Mouse (Mus musculus): ENCODE measurements at regions not wholly inside any gene's neighbourhood (a gene's known extent, or its start where the extent isn't known, plus 50 kb on each side); places are given as distances from the start of the nearest gene placed in this dataset.

DNA sequence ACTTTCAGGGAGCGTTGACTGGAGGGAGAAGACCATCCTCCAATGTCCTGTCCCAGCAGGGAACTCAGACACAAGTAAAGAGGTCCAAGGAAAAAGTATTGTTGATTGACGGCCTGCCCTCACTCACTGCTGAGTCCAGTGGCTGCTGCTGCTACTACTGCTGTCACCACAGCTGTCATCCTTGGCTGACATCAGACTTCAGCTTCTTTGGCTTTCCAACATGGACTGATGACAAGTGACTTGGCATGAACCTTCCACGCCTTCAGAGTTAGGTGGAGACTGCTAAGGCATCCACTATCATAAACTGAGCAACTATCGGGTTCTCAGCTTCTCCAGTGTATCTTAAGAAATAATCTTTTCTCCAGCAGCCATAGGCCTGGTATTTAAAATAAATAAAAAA, 595.9 kb upstream of the Adamts9 start:
- Histone ChIP-seq H3K4me1 (ENCODE audit: control insufficient read depth, insufficient read depth, low read length) (no peaks in the 10 kb centered on the region), H3K9me3 (ENCODE audit: control insufficient read depth, low read length) (no peaks in the 10 kb centered on the region), H3K27ac (ENCODE audit: low read depth, low read length) (no peak overlapping the region), H3K36me3 (ENCODE audit: control insufficient read depth, insufficient read depth, low read length) (no peaks in the 10 kb centered on the region), H3K4me2 (ENCODE audit: low read depth) (no peak overlapping the region), H3K9ac (ENCODE audit: low read length) (no peak overlapping the region), H3K27me3 (ENCODE audit: control insufficient read depth, insufficient read depth, low read length) (no peaks in the 10 kb centered on the region), H3K4me3 (ENCODE audit: low read depth, low read length) (no peak overlapping the region)
- 90% methylated on average over 4 of the region's 4 CpGs for WGBS
- ATAC-seq (ENCODE audit: insufficient read depth, low FRiP score, low TSS enrichment) = no peak
- DNase-seq (ENCODE audit: low spot score) = no peak

DNA sequence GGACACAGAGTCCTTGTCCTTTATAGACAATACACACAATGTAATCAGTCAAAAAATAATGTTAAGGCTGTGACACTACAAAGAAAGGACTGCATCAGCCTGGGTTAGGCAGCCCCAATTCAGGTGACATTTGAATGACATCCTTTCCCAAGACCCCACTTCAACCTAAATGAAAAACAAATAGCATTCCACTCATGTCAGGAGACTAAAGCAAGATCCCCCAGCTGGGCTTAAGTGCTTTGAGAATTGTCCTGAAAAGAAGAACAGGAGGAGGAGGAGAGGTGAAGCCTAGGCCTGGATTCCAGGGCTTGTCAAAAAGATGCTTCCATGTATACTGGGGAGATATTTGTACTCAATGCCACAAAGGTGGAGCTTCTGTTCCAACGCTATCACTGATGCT, 594.7 kb upstream of the Adamts9 start:
- WGBS = 85% methylated on average over 1 of the region's 1 CpGs
- no peak for ATAC-seq (ENCODE audit: insufficient read depth, low FRiP score, low TSS enrichment)
- no peak overlapping the region for H3K27ac ChIP-seq (ENCODE audit: low read depth, low read length)
- H3K4me1 ChIP-seq (ENCODE audit: control insufficient read depth, insufficient read depth, low read length) = no peaks in the 10 kb centered on the region
- H3K9me3 ChIP-seq (ENCODE audit: control insufficient read depth, low read length) = no peaks in the 10 kb centered on the region
- DNase-seq (ENCODE audit: low spot score) = no peak
- H3K4me3 ChIP-seq (ENCODE audit: low read depth, low read length) = no peak overlapping the region
- no peak overlapping the region for H3K9ac ChIP-seq (ENCODE audit: low read length)
- H3K4me2 ChIP-seq (ENCODE audit: low read depth) = no peak overlapping the region
- no peaks in the 10 kb centered on the region for H3K36me3 ChIP-seq (ENCODE audit: control insufficient read depth, insufficient read depth, low read length)
- H3K27me3 ChIP-seq (ENCODE audit: control insufficient read depth, insufficient read depth, low read length) = no peaks in the 10 kb centered on the region

DNA sequence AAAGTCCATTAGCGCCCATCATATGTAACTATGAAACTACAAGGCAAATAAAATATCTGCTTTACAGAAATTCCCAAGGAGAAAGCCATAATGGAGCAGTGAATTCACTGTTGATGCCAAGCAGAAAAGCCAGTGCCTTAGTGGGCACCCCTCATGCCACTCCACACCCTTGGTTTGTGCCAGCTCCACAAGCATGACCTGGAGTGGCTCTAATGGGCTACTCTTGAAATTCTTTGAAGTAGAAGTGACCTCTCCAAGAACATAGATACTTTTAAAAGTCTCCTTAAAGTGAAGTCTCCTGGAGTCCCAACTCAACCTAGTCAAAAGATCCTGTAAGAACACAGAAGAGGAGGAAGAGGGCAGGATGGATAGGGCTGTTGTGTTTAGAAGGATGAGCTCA, 593.8 kb upstream of the Adamts9 start:
- H3K36me3 ChIP-seq (ENCODE audit: control insufficient read depth, insufficient read depth, low read length) = no peaks in the 10 kb centered on the region
- no peak overlapping the region for H3K4me2 ChIP-seq (ENCODE audit: low read depth)
- H3K27ac ChIP-seq (ENCODE audit: low read depth, low read length) = no peak overlapping the region
- WGBS = 94% methylated on average over 1 of the region's 1 CpGs
- DNase-seq (ENCODE audit: low spot score) (no peak), ATAC-seq (ENCODE audit: insufficient read depth, low FRiP score, low TSS enrichment) (no peak)
- H3K27me3 ChIP-seq (ENCODE audit: control insufficient read depth, insufficient read depth, low read length) = no peaks in the 10 kb centered on the region
- H3K4me1 ChIP-seq (ENCODE audit: control insufficient read depth, insufficient read depth, low read length) = no peaks in the 10 kb centered on the region
- H3K9me3 ChIP-seq (ENCODE audit: control insufficient read depth, low read length) = no peaks in the 10 kb centered on the region
- H3K9ac ChIP-seq (ENCODE audit: low read length) = no peak overlapping the region
- no peak overlapping the region for H3K4me3 ChIP-seq (ENCODE audit: low read depth, low read length)

GRCm38 (mm10) chr6:93513818-93514217, 570.5 kb upstream of the Adamts9 start:
- no peaks in the 10 kb centered on the region for H3K4me1 ChIP-seq (ENCODE audit: control insufficient read depth, insufficient read depth, low read length)
- H3K27ac ChIP-seq (ENCODE audit: low read depth, low read length) = no peak overlapping the region
- no peak overlapping the region for H3K9ac ChIP-seq (ENCODE audit: low read length)
- no peak for ATAC-seq (ENCODE audit: insufficient read depth, low FRiP score, low TSS enrichment)
- H3K9me3 ChIP-seq (ENCODE audit: control insufficient read depth, low read length) = no peaks in the 10 kb centered on the region
- 91% methylated on average over 2 of the region's 2 CpGs for WGBS
- H3K4me3 ChIP-seq (ENCODE audit: low read depth, low read length) = no peak overlapping the region
- H3K4me2 ChIP-seq (ENCODE audit: low read depth) = no peak overlapping the region
- H3K36me3 ChIP-seq (ENCODE audit: control insufficient read depth, insufficient read depth, low read length) = no peaks in the 10 kb centered on the region
- no peaks in the 10 kb centered on the region for H3K27me3 ChIP-seq (ENCODE audit: control insufficient read depth, insufficient read depth, low read length)
- no peak for DNase-seq (ENCODE audit: low spot score)

DNA sequence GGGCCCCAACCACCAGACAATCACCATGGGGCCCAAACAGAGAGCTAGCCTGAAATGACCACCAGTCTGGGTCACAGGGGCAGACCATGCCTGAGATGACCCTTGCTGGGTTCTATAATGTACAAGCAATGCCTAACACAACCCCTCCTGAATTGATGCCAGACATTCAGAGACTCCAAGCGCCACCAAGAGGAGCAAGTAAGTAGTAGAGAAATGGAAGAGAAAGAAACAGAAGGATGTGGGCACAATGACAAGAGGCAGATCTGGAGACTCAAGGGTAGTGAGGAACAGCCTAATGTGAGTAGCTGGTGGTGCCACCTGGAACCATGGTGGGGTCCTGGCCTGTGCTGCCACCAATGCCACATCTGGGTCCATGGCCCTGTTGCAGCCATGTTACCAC, 566.6 kb upstream of the Adamts9 start:
- Histone ChIP-seq H3K27ac (ENCODE audit: low read depth, low read length) (no peak overlapping the region), H3K4me2 (ENCODE audit: low read depth) (no peak overlapping the region), H3K9ac (ENCODE audit: low read length) (no peak overlapping the region), H3K36me3 (ENCODE audit: control insufficient read depth, insufficient read depth, low read length) (no peaks in the 10 kb centered on the region), H3K27me3 (ENCODE audit: control insufficient read depth, insufficient read depth, low read length) (no peaks in the 10 kb centered on the region), H3K4me1 (ENCODE audit: control insufficient read depth, insufficient read depth, low read length) (no peaks in the 10 kb centered on the region), H3K4me3 (ENCODE audit: low read depth, low read length) (no peak overlapping the region), H3K9me3 (ENCODE audit: control insufficient read depth, low read length) (no peaks in the 10 kb centered on the region)
- ATAC-seq (ENCODE audit: insufficient read depth, low FRiP score, low TSS enrichment) (no peak), DNase-seq (ENCODE audit: low spot score) (peak; percentile 11)
- WGBS = 73% methylated on average over 1 of the region's 1 CpGs

DNA sequence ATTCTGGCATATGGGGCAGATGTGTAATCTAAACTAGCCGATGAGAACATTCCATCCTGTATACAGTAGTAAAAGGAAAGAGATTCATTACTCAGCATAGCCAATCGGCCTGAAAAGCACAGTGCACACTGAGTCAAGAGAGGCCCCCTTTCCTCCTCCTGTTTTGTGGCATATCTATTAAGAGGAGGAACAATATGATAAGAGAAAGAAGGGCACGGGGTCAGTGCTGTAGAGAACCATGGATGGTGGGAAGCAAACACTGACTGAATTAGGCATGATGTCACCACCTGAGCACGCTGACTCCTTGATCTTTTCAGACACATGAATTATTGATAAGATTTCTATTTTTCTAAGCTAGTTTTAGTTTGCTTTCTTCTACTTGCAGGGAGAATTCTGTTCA, 554.5 kb upstream of the Adamts9 start:
- no peak overlapping the region for H3K4me3 ChIP-seq (ENCODE audit: low read depth, low read length)
- no peaks in the 10 kb centered on the region for H3K9me3 ChIP-seq (ENCODE audit: control insufficient read depth, low read length)
- H3K4me2 ChIP-seq (ENCODE audit: low read depth) = no peak overlapping the region
- WGBS = 77% methylated on average over 4 of the region's 4 CpGs
- H3K4me1 ChIP-seq (ENCODE audit: control insufficient read depth, insufficient read depth, low read length) = no peaks in the 10 kb centered on the region
- H3K9ac ChIP-seq (ENCODE audit: low read length) = no peak overlapping the region
- H3K27ac ChIP-seq (ENCODE audit: low read depth, low read length) = no peak overlapping the region
- H3K27me3 ChIP-seq (ENCODE audit: control insufficient read depth, insufficient read depth, low read length) = no peaks in the 10 kb centered on the region
- DNase-seq (ENCODE audit: low spot score) (no peak), ATAC-seq (ENCODE audit: insufficient read depth, low FRiP score, low TSS enrichment) (no peak)
- H3K36me3 ChIP-seq (ENCODE audit: control insufficient read depth, insufficient read depth, low read length) = no peaks in the 10 kb centered on the region

- no peak overlapping the region for H3K4me2 ChIP-seq (ENCODE audit: low read depth)
- H3K9ac ChIP-seq (ENCODE audit: low read length) = no peak overlapping the region
- no peak overlapping the region for H3K27ac ChIP-seq (ENCODE audit: low read depth, low read length)
- no peaks in the 10 kb centered on the region for H3K36me3 ChIP-seq (ENCODE audit: control insufficient read depth, insufficient read depth, low read length)
- DNase-seq (ENCODE audit: low spot score) (peak; percentile 16), ATAC-seq (ENCODE audit: insufficient read depth, low FRiP score, low TSS enrichment) (no peak)
- WGBS = 77% methylated on average over 2 of the region's 2 CpGs
- H3K9me3 ChIP-seq (ENCODE audit: control insufficient read depth, low read length) = no peaks in the 10 kb centered on the region
- H3K4me3 ChIP-seq (ENCODE audit: low read depth, low read length) = no peak overlapping the region
- no peaks in the 10 kb centered on the region for H3K27me3 ChIP-seq (ENCODE audit: control insufficient read depth, insufficient read depth, low read length)
- no peaks in the 10 kb centered on the region for H3K4me1 ChIP-seq (ENCODE audit: control insufficient read depth, insufficient read depth, low read length)
Measured at GRCm38 (mm10) chr6:93488441-93488955, 545.2 kb upstream of the Adamts9 start.

- Histone ChIP-seq H3K9me3 (ENCODE audit: control insufficient read depth, low read length) (no peaks in the 10 kb centered on the region), H3K4me2 (ENCODE audit: low read depth) (no peak overlapping the region), H3K4me3 (ENCODE audit: low read depth, low read length) (no peak overlapping the region), H3K27me3 (ENCODE audit: control insufficient read depth, insufficient read depth, low read length) (no peaks in the 10 kb centered on the region), H3K27ac (ENCODE audit: low read depth, low read length) (no peak overlapping the region), H3K36me3 (ENCODE audit: control insufficient read depth, insufficient read depth, low read length) (no peaks in the 10 kb centered on the region), H3K9ac (ENCODE audit: low read length) (no peak overlapping the region), H3K4me1 (ENCODE audit: control insufficient read depth, insufficient read depth, low read length) (no peaks in the 10 kb centered on the region)
- DNase-seq (ENCODE audit: low spot score) (no peak), ATAC-seq (ENCODE audit: insufficient read depth, low FRiP score, low TSS enrichment) (no peak)
- 88% methylated on average over 2 of the region's 2 CpGs for WGBS
Measured at GRCm38 (mm10) chr6:93478521-93478920, 535.2 kb upstream of the Adamts9 start.

GRCm38 (mm10) chr6:93474981-93475380, 531.7 kb upstream of the Adamts9 start:
- Histone ChIP-seq H3K4me2 (ENCODE audit: low read depth) (no peak overlapping the region), H3K27me3 (ENCODE audit: control insufficient read depth, insufficient read depth, low read length) (no peaks in the 10 kb centered on the region), H3K4me1 (ENCODE audit: control insufficient read depth, insufficient read depth, low read length) (no peaks in the 10 kb centered on the region), H3K27ac (ENCODE audit: low read depth, low read length) (no peak overlapping the region), H3K9ac (ENCODE audit: low read length) (no peak overlapping the region), H3K4me3 (ENCODE audit: low read depth, low read length) (no peak overlapping the region), H3K36me3 (ENCODE audit: control insufficient read depth, insufficient read depth, low read length) (no peaks in the 10 kb centered on the region), H3K9me3 (ENCODE audit: control insufficient read depth, low read length) (no peaks in the 10 kb centered on the region)
- 52% methylated on average over 1 of the region's 1 CpGs for WGBS
- ATAC-seq (ENCODE audit: insufficient read depth, low FRiP score, low TSS enrichment) (no peak), DNase-seq (ENCODE audit: low spot score) (no peak)
